Mouse (Mus musculus) urinary bladder, adult 18-20 months (tissue): ENCODE results near the gene Rps4x.
"Not testable (repeated sequence)": the region's sequence is repeated elsewhere in the genome, so short reads cannot be mapped to it uniquely, and the experiment has no call there.

Experiments
- DNase-seq, 2 experiments: peaks; one replicate each; pipeline ENCODE4 v3.0.0; 2022; ENCODE audit warnings: low spot score in 2 of 2, mixed read lengths in 2 of 2

Rps4x gene

GRCm38 (mm10) chrX:102188712-102189497 is at the start of gene Rps4x:
Gene Rps4x, minus strand, starts transcription at chrX:102189394.
- DNase-seq = peak; percentile 61 to 74

GRCm38 (mm10) chrX:102219126-102219525 is 29.9 kb upstream of the Rps4x start:
- DNase-seq = peak in 1 of 2 experiments; percentile 2

- DNase-seq = not testable (repeated sequence)
Measured at GRCm38 (mm10) chrX:102215356-102215755, 26.2 kb upstream of the Rps4x start.

GRCm38 (mm10) chrX:102190840-102191239 is 1.6 kb upstream of the Rps4x start:
- DNase-seq = no peak

GRCm38 (mm10) chrX:102189581-102189980 is 387 bp upstream of the Rps4x start:
- DNase-seq = no peak

DNA sequence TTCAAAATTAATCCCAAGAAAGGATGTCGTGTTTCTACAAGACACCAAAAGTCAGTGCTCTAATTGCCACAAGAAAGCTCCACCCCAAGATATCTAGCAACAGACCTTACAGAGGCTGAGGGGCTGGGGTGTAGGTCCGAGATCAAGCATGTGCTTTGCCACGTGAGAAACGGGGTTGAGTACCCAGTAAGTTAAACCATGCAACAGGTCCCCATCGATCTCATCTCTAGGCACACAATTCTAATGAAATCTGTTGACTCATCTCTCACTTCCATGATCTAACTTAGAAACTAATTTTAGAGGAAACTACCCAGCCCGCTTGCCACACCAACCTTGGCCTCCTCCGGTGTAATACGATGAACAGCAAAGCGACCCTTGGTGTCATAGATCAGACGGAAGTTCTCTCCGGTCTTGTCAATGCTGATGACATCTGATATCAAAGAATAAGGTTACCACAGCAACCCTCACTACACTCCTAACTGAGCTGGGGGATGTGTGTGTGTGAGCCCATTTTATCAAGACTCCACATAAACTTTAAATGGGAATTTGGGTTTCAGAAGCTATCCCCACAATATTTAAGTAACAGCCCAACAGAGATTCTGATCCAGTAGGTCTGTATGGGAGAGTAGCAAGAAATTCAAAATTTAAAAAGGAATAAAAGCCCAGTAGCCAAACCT is 2.0 kb downstream of the Rps4x start:
- no peak for DNase-seq

- DNase-seq = no peak
Measured at GRCm38 (mm10) chrX:102182575-102182974, 6.6 kb downstream of the Rps4x start.

GRCm38 (mm10) chrX:102175538-102176287 is 13.5 kb downstream of the Rps4x start:
- no peak for DNase-seq

DNA sequence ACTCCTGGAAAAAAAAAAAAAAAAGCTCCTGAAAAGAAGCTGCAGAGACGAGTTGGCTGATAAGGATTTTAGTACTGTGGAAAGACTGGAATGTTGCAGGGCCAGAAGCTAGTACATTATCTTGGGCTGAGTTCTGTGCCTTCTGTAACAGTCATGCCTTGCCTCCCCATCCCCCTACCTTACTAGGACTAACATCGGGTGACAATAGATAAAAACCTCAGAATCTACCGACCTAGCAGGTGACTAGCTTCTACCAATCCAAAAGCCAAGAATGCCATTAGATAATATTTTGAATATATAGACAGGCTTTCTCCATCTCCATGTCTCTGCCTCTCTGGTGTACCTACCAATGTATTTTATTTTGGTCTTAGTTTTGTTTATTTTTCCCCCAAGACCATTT is 18.3 kb downstream of the Rps4x start:
- DNase-seq = no peak

- no peak for DNase-seq
Measured at GRCm38 (mm10) chrX:102170135-102170534, 19.1 kb downstream of the Rps4x start.

DNA sequence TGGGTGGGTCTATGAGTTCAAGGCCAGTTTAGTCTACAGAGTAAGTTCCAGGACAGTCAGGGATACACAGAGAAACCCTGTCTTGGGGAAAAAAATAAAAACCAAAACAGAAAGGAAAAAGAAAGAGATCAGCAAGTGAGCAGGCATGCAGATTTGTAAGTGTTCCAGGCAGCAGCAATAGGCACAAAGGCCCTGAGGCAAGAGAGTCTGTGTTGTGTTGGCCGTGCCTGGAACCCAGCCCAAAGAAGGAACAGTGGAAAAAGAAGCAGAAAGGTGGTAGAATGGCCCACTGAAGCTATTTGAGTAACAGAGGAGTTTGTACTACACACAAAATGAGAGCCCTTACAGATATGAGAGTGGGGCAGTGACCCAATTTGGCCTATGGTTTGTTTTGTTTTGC is 19.5 kb downstream of the Rps4x start:
- DNase-seq = no peak

GRCm38 (mm10) chrX:102166986-102167385 is 22.2 kb downstream of the Rps4x start:
- no peak for DNase-seq

DNA sequence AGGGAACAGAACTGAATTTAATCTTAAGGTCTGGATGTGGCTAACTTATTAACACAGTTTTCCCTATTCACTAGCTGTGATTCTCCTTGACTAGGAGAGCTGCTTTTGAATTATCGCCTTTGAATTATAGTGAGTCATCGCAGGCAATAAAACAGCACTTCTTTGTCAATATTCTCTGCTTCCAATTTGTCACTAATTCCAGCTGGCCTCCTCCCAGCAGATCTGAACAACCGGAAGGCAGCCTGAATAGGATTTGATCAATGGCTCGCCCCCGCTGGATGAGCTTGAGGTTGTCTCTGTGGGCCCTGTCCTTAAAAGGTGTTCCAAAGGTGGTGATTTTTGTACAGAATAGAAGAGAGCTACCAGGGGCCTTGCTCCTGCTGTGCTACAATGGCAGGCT is 22.7 kb downstream of the Rps4x start:
- no peak for DNase-seq

GRCm38 (mm10) chrX:102163529-102163928 is 25.7 kb downstream of the Rps4x start:
- DNase-seq = no peak

DNA sequence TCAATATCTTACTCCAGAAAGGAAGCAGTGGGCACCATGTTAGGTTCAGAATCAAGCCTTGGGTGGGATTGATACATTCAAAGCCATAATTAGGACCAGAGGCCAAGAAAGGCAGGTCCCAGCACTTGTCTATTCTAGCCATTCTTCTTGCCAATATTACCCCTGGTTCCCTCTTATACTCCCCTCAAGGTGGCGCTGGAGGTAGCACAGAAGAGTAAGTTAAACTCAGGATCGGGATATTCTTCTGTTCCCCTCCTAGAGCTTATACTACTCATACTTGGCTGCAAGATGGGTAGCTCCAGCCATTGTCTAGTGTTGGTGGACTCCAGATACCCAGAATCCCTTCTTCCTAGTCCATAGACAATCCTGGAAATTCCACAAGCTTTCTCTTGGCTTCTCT is 26.1 kb downstream of the Rps4x start:
- no peak for DNase-seq

GRCm38 (mm10) chrX:102160528-102160927 is 28.7 kb downstream of the Rps4x start:
- DNase-seq = no peak

GRCm38 (mm10) chrX:102159778-102160177 is 29.4 kb downstream of the Rps4x start:
- DNase-seq = no peak

GRCm38 (mm10) chrX:102157423-102157791 is 31.8 kb downstream of the Rps4x start:
- peak in 1 of 2 experiments; percentile 18 for DNase-seq

DNA sequence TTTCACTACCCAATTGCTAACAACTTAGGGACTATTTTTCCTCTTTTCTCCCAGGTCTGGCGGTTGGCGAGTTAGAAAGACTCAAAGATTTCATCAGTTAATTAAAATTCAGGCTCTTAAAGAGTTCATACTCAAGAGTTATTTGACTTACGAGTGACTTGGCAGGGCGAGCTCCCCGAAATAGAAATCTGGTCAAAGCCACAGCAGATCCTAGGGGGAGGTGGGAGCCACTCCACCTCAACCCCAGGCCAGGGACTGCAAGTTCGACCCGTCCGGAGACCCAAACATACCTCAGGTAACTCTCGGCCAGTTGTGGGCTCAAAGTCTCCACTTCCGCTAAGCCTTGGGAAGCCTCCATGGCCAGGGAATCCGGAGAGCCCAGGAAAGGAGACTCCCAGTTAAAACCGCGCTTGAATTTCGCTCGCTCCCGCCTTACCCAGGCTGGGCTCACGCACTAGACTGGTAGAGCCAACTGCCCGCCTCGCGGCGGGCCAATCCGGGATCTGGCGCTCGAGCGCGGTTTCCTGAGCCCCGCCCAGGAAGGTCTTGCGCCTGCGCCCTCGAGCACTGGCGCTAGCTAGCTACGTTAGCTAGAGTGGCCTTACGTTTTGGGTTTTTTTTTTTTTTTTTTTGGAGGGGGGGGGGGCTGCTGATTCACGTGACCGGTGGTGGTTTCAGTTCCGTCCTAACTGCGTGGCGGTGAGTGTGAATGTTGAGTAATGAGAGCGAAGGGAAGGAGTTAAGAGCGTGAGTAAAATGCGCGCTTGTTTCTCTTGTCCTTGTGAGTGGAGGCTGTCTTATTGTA is 32.4 kb downstream of the Rps4x start, which contains the start of gene Ercc6l:
Gene Ercc6l, minus strand, starts transcription at position 474 of the 805 bp plus-strand sequence.
- peak; percentile 53 to 87 for DNase-seq

- DNase-seq = no peak
Measured at GRCm38 (mm10) chrX:102141157-102141556, 48.0 kb downstream of the Rps4x start.
